Comparison of ENCODE assay signal across 27 mouse cellular contexts in genomic region chr1:138849531-138850160, GRCm38 (mm10). TPM values are rescaled to one million over a fixed set of nuclear protein-coding genes. Genes with fewer than 3 reads are reported as not detected.
DNase-seq lines count a peak whose midpoint lies in the region; ATAC-seq and TF ChIP-seq lines count a peak whose summit lies in the region.
"Had no signal": no experiment of that assay in that cellular context is flagged by ENCODE, and none has a peak within 500 bp of the region (broad histone marks: within the 10 kb centered on the region; RNA-seq: fewer than 3 reads in every experiment).

No protein-coding gene starts in this region.

- no peaks in the 10 kb centered on the region for H3K36me3 ChIP-seq in heart, postnatal 0 days (replicated peaks; ENCODE audit: control insufficient read depth, insufficient read depth, low read length)
- H3K36me3 ChIP-seq in limb, embryonic 10.5 days, result peaks cover 16% of the 10 kb centered on the region
- H3K36me3 ChIP-seq in midbrain, embryonic 11.5 days (ENCODE audit: control insufficient read depth, insufficient read depth, low read length), result no peaks in the 10 kb centered on the region
- H3K36me3 ChIP-seq in midbrain, postnatal 0 days (ENCODE audit: insufficient read depth, low read length), result no peaks in the 10 kb centered on the region
- H3K36me3 ChIP-seq: forebrain, embryonic 15.5 days; heart, embryonic 15.5 days; neural tube, embryonic 12.5 days; stomach, embryonic 15.5 days had no signal

- H3K27ac ChIP-seq in heart, postnatal 0 days (ENCODE audit: low read depth), result no peak overlapping the region
- H3K27ac ChIP-seq in limb, embryonic 10.5 days, result no peak overlapping the region
- H3K27ac ChIP-seq in midbrain, embryonic 11.5 days (ENCODE audit: low read depth, low read length), result no peak overlapping the region
- H3K27ac ChIP-seq in midbrain, postnatal 0 days (ENCODE audit: low read depth, low read length), result 0 out of 2 replicates have a peak overlapping the region, but pooled peaks have one; percentile 26
- H3K27ac ChIP-seq: forebrain, embryonic 15.5 days; heart, embryonic 15.5 days; hindbrain, embryonic 10.5 days; kidney, postnatal 0 days; left cerebral cortex, adult 2 months; liver, embryonic 12.5 days; neural tube, embryonic 12.5 days; stomach, embryonic 15.5 days had no signal

- H3K27me3 ChIP-seq in heart, postnatal 0 days (ENCODE audit: control insufficient read depth, insufficient read depth, low read length), result peaks cover 50% of the 10 kb centered on the region
- peaks cover 70% of the 10 kb centered on the region for H3K27me3 ChIP-seq in limb, embryonic 10.5 days (ENCODE audit: low read depth, poor library complexity, severe bottlenecking)
- peaks cover 57% of the 10 kb centered on the region for H3K27me3 ChIP-seq in midbrain, embryonic 11.5 days (ENCODE audit: control insufficient read depth, insufficient read depth, low read length)
- peaks cover 16% of the 10 kb centered on the region for H3K27me3 ChIP-seq in midbrain, postnatal 0 days (ENCODE audit: insufficient read depth, low read length)

- H3K9ac ChIP-seq in heart, postnatal 0 days (replicated peaks; ENCODE audit: low read depth, low read length), result no peak overlapping the region
- H3K9ac ChIP-seq in midbrain, embryonic 11.5 days (ENCODE audit: low read length), result no peak overlapping the region
- H3K9ac ChIP-seq in midbrain, postnatal 0 days (replicated peaks; ENCODE audit: low read length, poor library complexity, severe bottlenecking), result no peak overlapping the region
- H3K9ac ChIP-seq: liver, embryonic 12.5 days; neural tube, embryonic 12.5 days; stomach, embryonic 15.5 days had no signal

- no peak overlapping the region for H3K4me2 ChIP-seq in heart, postnatal 0 days (ENCODE audit: low read depth, low read length)
- H3K4me2 ChIP-seq in midbrain, embryonic 11.5 days, result no peak overlapping the region
- H3K4me2 ChIP-seq in midbrain, postnatal 0 days (ENCODE audit: low read depth, low read length, poor library complexity, severe bottlenecking), result peak overlapping the region; percentile 66

- peak; percentile 2 for DNase-seq in heart, postnatal 0 days (ENCODE audit: low spot score)
- no peak for DNase-seq in heart, postnatal 25 days (ENCODE audit: low spot score)
- no peak for DNase-seq in limb, embryonic 10.5 days (ENCODE audit: low spot score)
- DNase-seq in midbrain, embryonic 11.5 days (ENCODE audit: low spot score, missing footprints), result peak; percentile 84
- DNase-seq in midbrain, postnatal 0 days (ENCODE audit: low spot score), result no peak
- DNase-seq in gastrocnemius, adult 18-20 months (ENCODE audit: low spot score), result no peak
- DNase-seq in kidney, adult 8-10 months, result no peak
- DNase-seq: adrenal gland, postnatal 10 days; cerebellum, adult 8-10 months; gastrocnemius, postnatal 10 days; kidney, adult 11 months; left cerebral cortex, postnatal 4 days; lung, adult 2 months; lung, postnatal 14 days; retina, postnatal 1 day; right cerebral cortex, postnatal 25 days; thymus, postnatal 25 days had no signal

- no peak for ATAC-seq in heart, postnatal 0 days (ENCODE audit: insufficient read depth, low read depth)
- no peak for ATAC-seq in midbrain, embryonic 11.5 days (ENCODE audit: low FRiP score)
- ATAC-seq in midbrain, postnatal 0 days (ENCODE audit: low FRiP score), result no peak

- TF ChIP-seq EP300 in heart, postnatal 0 days (IDR thresholded peaks at IDR 0.05; ENCODE audit: low read depth), result no peak

- H3K4me3 ChIP-seq in heart, postnatal 0 days (ENCODE audit: low read depth, low read length), result no peak overlapping the region
- H3K4me3 ChIP-seq in limb, embryonic 10.5 days, result peak overlapping the region; percentile 79; the same call in 1 of the 2 replicates
- no peak overlapping the region for H3K4me3 ChIP-seq in midbrain, embryonic 11.5 days (ENCODE audit: low read depth, low read length)
- peak overlapping the region; percentile 44; the same call in 1 of the 2 replicates for H3K4me3 ChIP-seq in midbrain, postnatal 0 days (ENCODE audit: low read depth, low read length)
- H3K4me3 ChIP-seq: left cerebral cortex, adult 2 months had no signal

- intact Hi-C loops in heart, postnatal 25 days (cut with DNase I), result no loop called here

- H3K9me3 ChIP-seq in heart, postnatal 0 days (replicated peaks; ENCODE audit: control insufficient read depth, low read length), result no peaks in the 10 kb centered on the region
- H3K9me3 ChIP-seq in limb, embryonic 10.5 days (replicated peaks), result no peaks in the 10 kb centered on the region
- no peaks in the 10 kb centered on the region for H3K9me3 ChIP-seq in midbrain, embryonic 11.5 days (ENCODE audit: control insufficient read depth, low read length)
- no peaks in the 10 kb centered on the region for H3K9me3 ChIP-seq in midbrain, postnatal 0 days (ENCODE audit: low read length)
- H3K9me3 ChIP-seq: forebrain, embryonic 15.5 days; heart, embryonic 15.5 days; hindbrain, embryonic 10.5 days; liver, embryonic 12.5 days; neural tube, embryonic 12.5 days; stomach, embryonic 15.5 days had no signal

- no peak for TF ChIP-seq CTCF in heart, postnatal 0 days (IDR thresholded peaks at IDR 0.05; ENCODE audit: low read depth)
- TF ChIP-seq CTCF in midbrain, postnatal 0 days (IDR thresholded peaks at IDR 0.05), result no peak

- WGBS in heart, postnatal 0 days, result 19% methylated on average over 8 of the region's 8 CpGs
- WGBS in limb, embryonic 10.5 days, result 7% methylated on average over 8 of the region's 8 CpGs
- WGBS in midbrain, embryonic 11.5 days, result 6% methylated on average over 8 of the region's 8 CpGs
- WGBS in midbrain, postnatal 0 days, result 9% methylated on average over 8 of the region's 8 CpGs

- no peaks in the 10 kb centered on the region for H3K4me1 ChIP-seq in heart, postnatal 0 days (ENCODE audit: control insufficient read depth, insufficient read depth)
- H3K4me1 ChIP-seq in limb, embryonic 10.5 days, result peaks cover 74% of the 10 kb centered on the region
- peaks cover 16% of the 10 kb centered on the region for H3K4me1 ChIP-seq in midbrain, embryonic 11.5 days (ENCODE audit: control insufficient read depth, insufficient read depth, low read length)
- 0 out of 2 replicates have a peak, but pooled peaks cover 2% of the 10 kb centered on the region for H3K4me1 ChIP-seq in midbrain, postnatal 0 days (ENCODE audit: insufficient read depth, low read length)

RNA-seq across cellular contexts. Expression of gene Lhx9, which starts 1.3 kb away (rescaled TPM):
- total RNA-seq in heart, postnatal 0 days (2014; rRNA removed; ENCODE audit: low replicate concordance), result not detected in 2 replicates
- polyA plus RNA-seq in heart, postnatal 0 days (2015; fragmentation: Nextera tagmentation; extraction: Ambion mirVana), result 0.05 TPM in 2 replicates
- total RNA-seq in heart, postnatal 25 days (2021), result not detected
- polyA plus RNA-seq in limb, embryonic 10.5 days (2016; fragmentation: Nextera tagmentation; extraction: Ambion mirVana), result 110 and 114 TPM in 2 replicates
- 43.4 and 48.9 TPM in 2 replicates for polyA plus RNA-seq in midbrain, embryonic 11.5 days (2014; fragmentation: Nextera tagmentation; extraction: Ambion mirVana)
- total RNA-seq in midbrain, postnatal 0 days (2014; rRNA removed), result 125 and 129 TPM in 2 replicates
- 63.1 and 76.9 TPM in 2 replicates for polyA plus RNA-seq in midbrain, postnatal 0 days (2015; fragmentation: Nextera tagmentation; extraction: Ambion mirVana)
- total RNA-seq in gastrocnemius, adult 18-20 months (2021), result not detected
- total RNA-seq: gastrocnemius, postnatal 10 days; granulocyte monocyte progenitor cell, adult 5-6 weeks; megakaryocyte progenitor cell, adult 5-6 weeks had no signal
- polyA plus RNA-seq: kidney, postnatal 0 days; lung, adult 2 months had no signal

RNA-seq across cellular contexts. Expression of gene 2310009B15Rik, which starts 7.0 kb away (rescaled TPM):
- total RNA-seq in heart, postnatal 0 days (2014; rRNA removed; ENCODE audit: low replicate concordance), result 30.8 and 43.9 TPM in 2 replicates
- polyA plus RNA-seq in heart, postnatal 0 days (2015; fragmentation: Nextera tagmentation; extraction: Ambion mirVana), result 42.7 and 48.2 TPM in 2 replicates
- 1 to 10 TPM; 8.9 to 10.0 TPM for total RNA-seq in heart, postnatal 25 days (2021)
- 60.2 and 60.6 TPM in 2 replicates for polyA plus RNA-seq in limb, embryonic 10.5 days (2016; fragmentation: Nextera tagmentation; extraction: Ambion mirVana)
- 57.0 and 63.0 TPM in 2 replicates for polyA plus RNA-seq in midbrain, embryonic 11.5 days (2014; fragmentation: Nextera tagmentation; extraction: Ambion mirVana)
- 35.6 and 68.9 TPM in 2 replicates for total RNA-seq in midbrain, postnatal 0 days (2014; rRNA removed)
- 49.7 and 50.9 TPM in 2 replicates for polyA plus RNA-seq in midbrain, postnatal 0 days (2015; fragmentation: Nextera tagmentation; extraction: Ambion mirVana)
- 10 to 100 TPM; 14.8 to 15.2 TPM for total RNA-seq in gastrocnemius, adult 18-20 months (2021)

Comparison
In these comparisons a context has a peak if more than half of its experiments do, and no peak if none do; other contexts are left out.
1. DNase-seq: peak in heart, postnatal 0 days (single experiment) and midbrain, embryonic 11.5 days (single experiment); none in heart, postnatal 25 days (single experiment), limb, embryonic 10.5 days (single experiment), midbrain, postnatal 0 days (single experiment), gastrocnemius, adult 18-20 months (single experiment) and kidney, adult 8-10 months (0 of 2).
2. H3K4me3 ChIP-seq: peak in limb, embryonic 10.5 days (single experiment) and midbrain, postnatal 0 days (single experiment); none in heart, postnatal 0 days (single experiment) and midbrain, embryonic 11.5 days (single experiment).
3. RNA of gene Lhx9, which starts 1.3 kb away (total RNA-seq): 125 to 129 TPM in midbrain, postnatal 0 days; not detected in heart, postnatal 25 days, not detected in heart, postnatal 0 days and not detected in gastrocnemius, adult 18-20 months; every median in the first group is over 100 times any median in the second.